Mouse (Mus musculus) heart, adult 2 months (tissue): ENCODE results near the gene Foxj1. TPM values are rescaled to one million over a fixed set of nuclear protein-coding genes. Genes with fewer than 3 reads are reported as not detected.

ENCODE experiments used
- DNase-seq, 2 experiments: peaks; one replicate each; pipeline ENCODE4 v3.0.0; 2021
- H3K27ac ChIP-seq: fragments of 200-600 bp; 2 replicates; pipeline ENCODE4 v1.8.1; 2022
- H3K27me3 ChIP-seq: fragments of 200-500 bp; 2 replicates; pipeline ENCODE4 v1.6.1; 2012; ENCODE audit warnings: mild to moderate bottlenecking, low read length, inconsistent platforms, mixed read lengths; ENCODE audit not compliant: control insufficient read depth, insufficient read depth
- H3K36me3 ChIP-seq: fragments of 200-500 bp; 2 replicates; pipeline ENCODE4 v1.6.1; 2012; ENCODE audit warnings: low read length, inconsistent platforms; ENCODE audit not compliant: control insufficient read depth, insufficient read depth
- H3K4me1 ChIP-seq: fragments of 200-500 bp; 2 replicates; pipeline ENCODE4 v1.6.1; 2011; ENCODE audit warnings: low read length; ENCODE audit not compliant: control insufficient read depth, insufficient read depth
- H3K4me3 ChIP-seq: fragments of 200-600 bp; 2 replicates; pipeline ENCODE4 v1.8.1; 2022
- H3K79me2 ChIP-seq: fragments of 200-500 bp; replicated peaks from 2 replicates; pipeline ENCODE4 v1.6.1; 2012; ENCODE audit warnings: mild to moderate bottlenecking, inconsistent platforms, low read length, moderate library complexity, mixed read lengths; ENCODE audit not compliant: control insufficient read depth, insufficient read depth
- H3K9ac ChIP-seq: fragments of 200-500 bp; 2 replicates; pipeline ENCODE4 v1.6.1; 2012; ENCODE audit warnings: low read depth, mild to moderate bottlenecking, control low read depth, inconsistent platforms, low read length, mixed read lengths
- CTCF ChIP-seq: fragments of 200-600 bp; IDR thresholded peaks from 2 replicates; pipeline ENCODE4 v1.8.1; 2022; ENCODE audit warnings: antibody characterized with exemption, mild to moderate bottlenecking, moderate library complexity
- EP300 ChIP-seq: fragments of 200-500 bp; IDR thresholded peaks from 2 replicates; pipeline ENCODE4 v1.6.1; 2011; ENCODE audit warnings: low read depth, low read length, control low read depth; ENCODE audit not compliant: insufficient read depth
- POLR2A ChIP-seq: fragments of 200-500 bp; IDR thresholded peaks from 2 replicates; pipeline ENCODE4 v1.6.1; 2011; ENCODE audit warnings: mild to moderate bottlenecking, low read depth, low read length, control low read depth; ENCODE audit not compliant: insufficient read depth
- WGBS: fragments of 180-500 bp; shearing (Covaris S2); methylation state at CpG from one replicate; pipeline ENCODE4 v1.1.7; 2018; 5-methylcytosine and 5-hydroxymethylcytosine counted together
- intact Hi-C: fragments of 180-260 bp; cut with DNase I; formaldehyde crosslinking; loops from one replicate; pipeline ENCODE4 v1.15.1; 2025
- polyA plus RNA-seq: library from polyadenylated mRNA; depleted of rRNA; stranded (reverse); fragments of >200 nt; gene quantifications from 2 replicates; pipeline ENCODE4 v1.2.3, GENCODE M21; 2012
- total RNA-seq, 2 experiments: library from RNA; stranded (reverse); gene quantifications; 2 replicates each; pipeline ENCODE4 v1.2.3; 2021

Gene Foxj1
- total and polyA plus RNA-seq, 3 experiments = 5.1 TPM; not detected in 2

DNA sequence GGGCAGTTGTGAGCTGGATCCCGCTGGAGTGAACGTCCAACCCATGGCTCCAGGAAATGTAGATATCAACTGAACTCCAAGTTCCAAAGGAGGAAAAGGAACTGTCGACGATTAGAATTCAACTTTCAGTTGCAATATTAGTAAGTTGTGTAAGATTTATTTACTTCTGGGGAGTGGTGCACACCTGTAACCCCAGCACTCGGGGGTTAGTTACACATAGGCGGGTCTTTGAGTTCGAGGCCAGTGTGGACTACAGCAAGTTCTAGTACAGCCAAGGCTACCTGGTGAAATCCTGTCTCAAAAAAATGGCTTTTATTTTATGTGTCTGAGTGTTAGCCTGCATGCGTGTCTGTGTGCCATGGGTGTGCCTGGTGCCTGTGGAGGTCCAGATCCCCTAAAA is 18.3 kb upstream of the Foxj1 start:
- no peak overlapping the region for H3K27ac ChIP-seq
- intact Hi-C loops = no loop called here

GRCm38 (mm10) chr11:116351294-116351693 is 16.1 kb upstream of the Foxj1 start:
- Histone ChIP-seq H3K27ac (no peak overlapping the region), H3K4me1 (no peaks in the 10 kb centered on the region), H3K79me2 (no peaks in the 10 kb centered on the region), H3K27me3 (no peaks in the 10 kb centered on the region), H3K4me3 (no peak overlapping the region), H3K9ac (no peak overlapping the region), H3K36me3 (no peaks in the 10 kb centered on the region)
- TF ChIP-seq POLR2A = no peak
- no peak for TF ChIP-seq CTCF
- no peak for TF ChIP-seq EP300
- WGBS = 86% methylated on average over 5 of the region's 5 CpGs
- intact Hi-C loops = no loop called here
- no peak for DNase-seq

More for the DNA sequence above, 18.3 kb upstream of the Foxj1 start:
- H3K79me2 ChIP-seq = no peaks in the 10 kb centered on the region
- 77% methylated on average over 8 of the region's 8 CpGs for WGBS
- H3K27me3 ChIP-seq = no peaks in the 10 kb centered on the region
- TF ChIP-seq EP300 = no peak
- no peak for TF ChIP-seq CTCF
- TF ChIP-seq POLR2A = no peak
- no peak overlapping the region for H3K9ac ChIP-seq
- no peaks in the 10 kb centered on the region for H3K36me3 ChIP-seq
- no peak overlapping the region for H3K4me3 ChIP-seq
- no peaks in the 10 kb centered on the region for H3K4me1 ChIP-seq
- no peak for DNase-seq

DNA sequence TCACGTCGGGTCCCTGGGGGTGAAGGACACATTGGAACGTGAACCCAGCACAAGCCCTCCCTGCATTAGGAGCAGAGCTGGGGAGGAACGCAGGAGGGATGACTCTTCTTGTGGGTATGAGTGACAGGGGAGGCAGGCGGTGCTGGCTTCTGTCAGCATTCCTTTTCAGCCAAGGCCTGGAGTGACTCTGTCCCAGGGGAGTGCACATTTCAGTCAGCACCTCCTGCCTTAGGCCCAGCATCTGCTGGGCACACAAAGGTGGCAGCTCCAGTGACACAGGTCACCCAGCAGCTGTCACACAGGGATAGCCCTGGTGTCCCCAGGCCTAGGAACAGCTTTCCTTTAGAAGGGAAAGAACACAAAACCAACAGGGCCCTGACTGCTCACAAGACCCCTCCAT is 12.8 kb upstream of the Foxj1 start:
- no peak overlapping the region for H3K9ac ChIP-seq
- no peak overlapping the region for H3K27ac ChIP-seq
- no peak for TF ChIP-seq POLR2A
- TF ChIP-seq CTCF = no peak
- TF ChIP-seq EP300 = no peak
- H3K4me3 ChIP-seq = no peak overlapping the region
- DNase-seq = no peak
- WGBS = 76% methylated on average over 5 of the region's 5 CpGs
- H3K27me3 ChIP-seq = no peaks in the 10 kb centered on the region
- H3K4me1 ChIP-seq = no peaks in the 10 kb centered on the region
- intact Hi-C loops = no loop called here
- H3K79me2 ChIP-seq = no peaks in the 10 kb centered on the region
- no peaks in the 10 kb centered on the region for H3K36me3 ChIP-seq

GRCm38 (mm10) chr11:116347012-116347411 is 11.8 kb upstream of the Foxj1 start:
- Histone ChIP-seq H3K9ac (no peak overlapping the region), H3K36me3 (no peaks in the 10 kb centered on the region), H3K4me3 (no peak overlapping the region), H3K4me1 (no peaks in the 10 kb centered on the region), H3K27me3 (no peaks in the 10 kb centered on the region), H3K79me2 (no peaks in the 10 kb centered on the region), H3K27ac (no peak overlapping the region)
- intact Hi-C loops = no loop called here
- no peak for DNase-seq
- no peak for TF ChIP-seq CTCF
- TF ChIP-seq EP300 = no peak
- no peak for TF ChIP-seq POLR2A
- WGBS = 81% methylated on average over 7 of the region's 7 CpGs

GRCm38 (mm10) chr11:116342069-116342791 is 7.0 kb upstream of the Foxj1 start:
- no peak for TF ChIP-seq POLR2A
- no peak for TF ChIP-seq CTCF
- TF ChIP-seq EP300 = no peak
- H3K27me3 ChIP-seq = no peaks in the 10 kb centered on the region
- H3K27ac ChIP-seq = no peak overlapping the region
- H3K79me2 ChIP-seq = no peaks in the 10 kb centered on the region
- intact Hi-C loops = no loop called here
- H3K4me3 ChIP-seq = no peak overlapping the region
- H3K4me1 ChIP-seq = no peaks in the 10 kb centered on the region
- WGBS = 74% methylated on average over 25 of the region's 25 CpGs
- H3K36me3 ChIP-seq = no peaks in the 10 kb centered on the region
- no peak for DNase-seq
- no peak overlapping the region for H3K9ac ChIP-seq

DNA sequence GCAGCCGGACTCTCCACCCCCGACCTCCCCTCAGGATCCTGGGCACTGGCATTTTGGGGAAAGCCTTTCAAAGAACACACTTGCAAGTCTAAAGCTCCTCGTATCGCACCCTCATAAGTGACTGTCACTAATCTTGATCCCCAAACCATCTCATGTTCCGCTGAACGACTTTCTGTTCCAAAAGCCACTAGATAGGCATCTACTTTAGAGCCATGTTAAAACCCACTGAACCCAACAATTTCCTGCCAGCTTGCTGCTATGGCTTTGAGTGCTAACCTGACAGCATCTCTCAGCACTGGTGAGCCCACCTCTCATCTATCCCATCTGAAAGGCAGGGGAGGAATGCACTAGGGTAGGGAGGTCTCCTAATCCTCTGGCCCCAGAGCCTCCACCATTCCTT is 2.3 kb upstream of the Foxj1 start:
- H3K27ac ChIP-seq = no peak overlapping the region
- no peaks in the 10 kb centered on the region for H3K79me2 ChIP-seq
- H3K9ac ChIP-seq = no peak overlapping the region
- H3K4me1 ChIP-seq = no peaks in the 10 kb centered on the region
- no peaks in the 10 kb centered on the region for H3K36me3 ChIP-seq
- no peak overlapping the region for H3K4me3 ChIP-seq
- intact Hi-C loops = no loop called here
- DNase-seq = no peak
- H3K27me3 ChIP-seq = peaks cover 6% of the 10 kb centered on the region
- no peak for TF ChIP-seq POLR2A
- 75% methylated on average over 6 of the region's 6 CpGs for WGBS
